Mouse (Mus musculus) testis, adult 2 months (tissue): Measurements from ENCODE around the gene Proser3. TPM values are rescaled to one million over a fixed set of nuclear protein-coding genes. Genes with fewer than 3 reads are reported as not detected.

Experiments
- H3K27ac ChIP-seq: fragments of 200-500 bp; 2 replicates; pipeline ENCODE4 v1.5.1; 2012; ENCODE audit warnings: low read depth, low read length; ENCODE audit not compliant: control insufficient read depth, insufficient read depth
- H3K27me3 ChIP-seq: fragments of 200-500 bp; 2 replicates; pipeline ENCODE4 v1.6.1; 2012; ENCODE audit warnings: mild to moderate bottlenecking, low read length, moderate library complexity; ENCODE audit not compliant: control insufficient read depth, insufficient read depth
- H3K36me3 ChIP-seq: fragments of 200-500 bp; 2 replicates; pipeline ENCODE4 v1.6.1; 2012; ENCODE audit warnings: mild to moderate bottlenecking, low read length; ENCODE audit not compliant: control insufficient read depth, insufficient read depth
- H3K4me1 ChIP-seq: fragments of 200-500 bp; 2 replicates; pipeline ENCODE4 v1.6.1; 2012; ENCODE audit warnings: low read length; ENCODE audit not compliant: control insufficient read depth, insufficient read depth
- H3K4me3 ChIP-seq: fragments of 200-500 bp; 2 replicates; pipeline ENCODE4 v1.5.1; 2012; ENCODE audit warnings: low read depth, mild to moderate bottlenecking, low read length, moderate library complexity, mixed read lengths; ENCODE audit not compliant: control insufficient read depth
- CTCF ChIP-seq: fragments of 200-500 bp; IDR thresholded peaks from 2 replicates; pipeline ENCODE4 v1.5.1; 2012; ENCODE audit warnings: low read depth, mild to moderate bottlenecking, inconsistent platforms, low read length, moderate library complexity; ENCODE audit not compliant: control insufficient read depth, insufficient read depth, insufficient replicate concordance
- POLR2A ChIP-seq: fragments of 200-500 bp; IDR thresholded peaks from 2 replicates; pipeline ENCODE4 v1.6.1; 2012; ENCODE audit warnings: low read depth, mild to moderate bottlenecking, inconsistent platforms, low read length, moderate library complexity; ENCODE audit not compliant: control insufficient read depth
- polyA plus RNA-seq: library from polyadenylated mRNA; depleted of rRNA; stranded (reverse); fragments of >200 nt; gene quantifications from 2 replicates; pipeline ENCODE4 v1.2.3, GENCODE M21; 2012

Gene Proser3
- polyA plus RNA-seq, 1 experiment, result 37.5 TPM

DNA sequence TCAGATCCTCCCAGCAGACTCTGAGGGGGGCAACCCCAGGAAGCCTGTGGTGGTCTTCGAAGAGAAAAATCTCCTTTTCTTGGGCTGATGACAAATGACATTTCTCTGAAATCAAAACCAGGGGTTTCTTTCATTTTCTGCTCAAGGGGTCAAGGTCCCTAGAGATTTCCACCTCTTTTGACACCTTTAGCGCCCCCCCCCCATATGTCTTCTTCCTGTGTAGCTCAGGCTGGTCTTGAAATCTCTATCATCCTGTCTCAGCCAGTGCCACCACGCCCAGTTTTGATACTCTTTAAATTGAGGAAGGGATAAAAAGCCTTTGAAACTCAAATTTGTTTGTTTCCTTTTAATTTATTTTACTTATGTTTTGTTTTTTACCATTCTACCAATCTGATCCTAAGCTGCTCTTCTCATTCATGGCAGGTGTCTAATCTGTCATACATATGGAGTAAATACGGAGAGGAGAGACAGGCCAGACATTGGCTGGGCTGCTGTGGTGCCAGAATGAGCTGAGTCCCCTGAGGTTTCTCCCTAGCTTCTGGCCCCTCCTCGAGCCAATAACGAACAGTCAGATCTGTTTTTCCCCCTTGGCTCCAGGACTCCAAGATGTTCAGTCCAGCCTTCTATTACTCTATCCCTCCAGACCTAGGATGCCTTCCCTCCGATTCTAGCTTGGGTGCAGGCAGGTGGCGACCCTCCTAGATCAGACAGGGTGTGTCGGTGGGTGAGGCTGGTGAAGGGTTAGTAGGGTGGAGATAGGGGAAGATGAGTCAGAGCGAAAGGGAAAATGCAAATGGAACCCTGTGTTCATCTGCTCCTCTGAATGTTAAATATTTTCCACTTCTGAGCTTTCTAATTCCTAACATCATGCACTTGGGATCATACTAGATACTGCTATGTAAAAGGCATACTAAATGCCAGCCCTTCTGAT, 41.7 kb upstream of the Proser3 start:
- Histone ChIP-seq H3K36me3 (peaks cover 2% of the 10 kb centered on the region), H3K4me3 (peak overlapping the region; percentile 77), H3K4me1 (peaks cover 25% of the 10 kb centered on the region), H3K27me3 (no peaks in the 10 kb centered on the region), H3K27ac (no peak overlapping the region)
- TF ChIP-seq CTCF (no peak), POLR2A (no peak)

DNA sequence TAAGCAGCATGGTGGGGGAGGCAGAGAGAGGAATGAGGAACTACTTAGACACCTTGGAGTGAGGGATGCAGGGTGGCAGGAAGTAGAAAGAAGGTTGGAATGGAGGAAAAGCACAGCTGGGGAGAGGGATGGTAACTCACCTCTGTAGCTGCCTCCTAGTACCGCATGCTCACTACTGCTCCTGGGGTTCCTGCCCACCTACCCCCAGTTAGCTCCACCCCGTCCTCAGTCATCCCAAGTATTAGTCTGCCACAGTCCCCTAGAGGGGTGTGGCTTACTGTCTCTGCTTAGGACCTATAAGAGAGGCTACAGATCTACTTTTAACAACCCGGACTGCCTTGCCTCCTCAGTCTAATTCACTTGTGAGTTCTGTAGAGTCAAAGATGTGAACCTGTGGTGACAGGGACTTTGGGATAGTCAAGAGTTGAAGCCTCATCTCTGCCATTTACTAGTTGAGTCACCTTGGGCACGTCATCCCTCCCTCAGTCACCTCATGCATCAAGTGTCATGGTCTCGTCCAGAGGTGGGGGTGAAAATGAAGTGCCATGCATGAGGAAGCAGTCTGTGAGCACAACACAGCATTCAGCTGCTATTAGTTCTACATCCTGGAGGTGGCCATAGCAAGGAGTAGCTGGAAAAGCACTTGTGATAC, 40.8 kb upstream of the Proser3 start:
- TF ChIP-seq CTCF (no peak), POLR2A (no peak)
- Histone ChIP-seq H3K27me3 (no peaks in the 10 kb centered on the region), H3K36me3 (no peaks in the 10 kb centered on the region; the same call in none of the 2 replicates), H3K4me3 (peak overlapping the region; percentile 77), H3K4me1 (peaks cover 27% of the 10 kb centered on the region), H3K27ac (peak overlapping the region; percentile 19; the same call in 1 of the 2 replicates)

DNA sequence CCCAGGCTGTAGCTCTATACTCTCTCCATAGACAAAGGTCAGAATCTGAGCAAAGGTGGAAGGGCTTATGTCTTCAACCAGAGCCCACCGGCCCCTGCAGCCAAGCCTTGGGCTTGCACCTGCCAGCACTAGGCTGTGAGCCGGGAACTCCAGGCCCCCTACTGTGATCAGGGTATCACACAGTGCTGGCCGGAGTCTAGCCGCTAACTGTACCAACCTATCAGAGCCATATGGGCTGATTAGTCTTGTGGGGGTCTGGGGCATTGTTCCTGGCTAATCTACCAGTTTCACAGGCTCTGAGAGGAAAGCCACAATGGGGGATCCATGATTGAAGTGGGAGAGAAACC, 39.5 kb upstream of the Proser3 start:
- peak overlapping the region; percentile 10; the same call in 1 of the 2 replicates for H3K27ac ChIP-seq
- TF ChIP-seq POLR2A, result no peak
- no peaks in the 10 kb centered on the region for H3K27me3 ChIP-seq
- peaks cover 33% of the 10 kb centered on the region for H3K4me1 ChIP-seq
- peak overlapping the region; percentile 88 for H3K4me3 ChIP-seq
- H3K36me3 ChIP-seq, result no peaks in the 10 kb centered on the region; the same call in 1 of the 2 replicates

DNA sequence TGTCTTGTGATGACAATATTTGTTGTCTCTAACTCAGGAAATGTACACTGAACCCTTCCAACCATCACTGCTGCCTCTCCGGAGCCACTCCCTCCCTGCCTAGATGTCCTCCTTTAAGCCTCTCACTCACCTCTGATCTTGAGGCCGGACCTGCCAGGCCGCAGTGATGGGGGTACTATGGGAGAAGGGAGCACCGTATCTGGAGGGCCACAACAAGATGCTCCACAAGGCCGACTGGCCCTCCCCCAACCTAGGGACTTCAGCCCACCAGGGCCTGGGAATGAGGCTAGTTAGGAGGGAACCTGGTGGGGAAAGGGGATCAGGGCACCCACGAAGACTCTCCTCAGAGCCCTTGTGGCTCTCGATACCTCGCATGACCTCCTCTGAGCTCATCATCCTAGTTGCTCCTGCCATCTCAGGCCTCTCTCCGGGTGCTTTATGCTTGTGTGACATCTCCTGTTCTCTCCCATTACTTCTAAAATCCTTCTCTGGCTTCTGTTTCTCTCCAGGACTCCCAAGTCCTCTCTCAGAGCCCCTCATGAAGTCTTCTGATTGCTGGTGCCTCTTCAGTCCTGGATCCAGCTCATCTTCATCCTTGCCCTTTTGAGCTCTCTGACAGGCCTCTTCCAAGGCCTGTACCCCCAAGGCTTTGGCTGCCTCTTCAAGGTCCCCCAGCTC, 39.0 kb upstream of the Proser3 start:
- H3K27ac ChIP-seq, result peak overlapping the region; percentile 10; the same call in 1 of the 2 replicates
- H3K4me1 ChIP-seq, result peaks cover 35% of the 10 kb centered on the region
- TF ChIP-seq POLR2A (no peak), CTCF (no peak)
- no peaks in the 10 kb centered on the region; the same call in 1 of the 2 replicates for H3K36me3 ChIP-seq
- H3K27me3 ChIP-seq, result no peaks in the 10 kb centered on the region
- H3K4me3 ChIP-seq, result peak overlapping the region; percentile 88

DNA sequence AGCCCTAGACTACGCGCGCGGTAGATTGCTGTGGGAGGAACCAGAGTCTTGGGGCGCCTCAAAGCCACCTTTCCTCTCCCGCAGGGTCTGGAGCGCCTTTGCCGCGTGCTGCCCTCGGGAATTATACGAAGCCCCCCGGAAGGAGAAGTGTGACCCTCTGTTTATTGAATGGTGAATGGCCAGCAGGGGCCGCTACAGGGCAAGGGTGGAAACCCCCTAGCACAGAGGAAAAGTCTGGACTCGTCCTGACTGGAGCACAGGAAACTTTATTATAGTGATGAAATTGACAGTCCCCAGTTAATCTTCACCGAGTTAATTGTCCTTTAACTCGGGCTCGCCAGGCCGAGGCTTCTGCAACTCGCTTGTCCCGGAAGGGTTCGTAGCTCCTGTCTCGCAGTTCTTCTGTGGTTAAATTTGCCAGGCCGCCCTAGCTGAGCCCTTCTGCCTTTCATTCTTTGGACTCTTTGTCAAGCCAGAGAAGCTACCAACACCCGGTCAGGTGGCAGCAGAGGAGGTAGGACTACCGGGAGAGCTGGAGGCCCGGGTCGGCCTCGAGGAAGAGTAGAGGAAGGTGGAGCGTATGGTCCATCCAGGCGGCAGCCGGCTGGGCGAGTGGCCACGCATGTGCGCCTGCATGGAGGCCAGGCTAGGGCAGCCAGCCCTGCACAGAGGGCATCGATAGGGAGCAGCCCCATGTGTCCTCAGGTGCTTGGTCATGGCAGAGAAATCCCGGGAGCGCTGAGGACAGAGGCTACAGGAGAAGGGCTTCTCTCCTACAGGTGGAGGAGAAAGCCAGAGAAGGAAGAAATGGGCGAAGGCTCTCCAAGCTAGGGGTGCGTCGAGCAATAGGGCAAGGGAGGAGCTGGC, 37.6 kb upstream of the Proser3 start:
- Histone ChIP-seq H3K27me3 (no peaks in the 10 kb centered on the region), H3K4me3 (peak overlapping the region; percentile 88), H3K4me1 (peaks cover 31% of the 10 kb centered on the region), H3K27ac (peak overlapping the region; percentile 52), H3K36me3 (no peaks in the 10 kb centered on the region; the same call in 1 of the 2 replicates)
- TF ChIP-seq CTCF, result peak; percentile 68
- TF ChIP-seq POLR2A, result no peak; the same call in 1 of the 2 replicates

DNA sequence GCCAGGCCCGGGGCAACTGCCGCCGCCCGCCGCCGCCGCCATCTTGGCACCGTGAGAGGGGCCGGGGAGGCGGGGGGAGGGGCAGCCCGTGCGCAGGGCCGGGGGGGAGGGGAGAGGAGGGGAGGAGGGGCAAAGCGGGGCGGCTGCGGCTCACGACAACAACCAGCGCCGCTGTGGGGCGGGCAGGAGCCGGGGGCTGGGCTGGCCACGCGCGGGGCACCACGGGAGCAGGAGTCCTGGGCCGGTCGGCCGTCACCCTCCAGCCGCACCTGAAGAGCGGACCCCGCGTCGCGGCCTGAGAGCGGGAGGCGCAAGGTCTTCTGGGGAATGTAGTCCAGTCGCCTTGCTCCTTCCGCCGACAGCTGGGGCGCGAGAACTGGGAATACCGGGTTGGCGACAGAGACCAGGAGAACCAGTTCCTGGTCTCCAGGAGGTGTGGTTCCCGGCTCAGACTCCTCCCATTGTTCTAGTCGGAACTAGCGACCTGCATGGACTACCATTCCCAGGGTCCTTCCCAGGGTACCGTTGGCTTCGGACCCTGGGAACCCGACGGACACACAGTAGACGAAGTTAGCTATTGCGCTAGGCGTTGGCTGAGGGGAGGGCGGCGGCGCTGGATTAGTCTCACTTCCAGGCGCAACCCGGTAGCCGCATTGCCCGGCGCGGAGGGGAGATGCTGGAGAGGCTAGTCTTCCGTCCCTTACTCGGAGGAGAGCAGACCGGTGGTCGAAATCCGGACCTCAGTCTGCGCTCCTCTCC, 36.8 kb upstream of the Proser3 start, which contains the start of gene Kmt2b:
Kmt2b (minus strand) TSS at position 51 of the 759 bp plus-strand sequence.
- Histone ChIP-seq H3K27me3 (no peaks in the 10 kb centered on the region), H3K36me3 (no peaks in the 10 kb centered on the region; the same call in 1 of the 2 replicates), H3K4me1 (peaks cover 29% of the 10 kb centered on the region), H3K4me3 (peak within 1 kb of the TSS; percentile 96), H3K27ac (peak within 1 kb of the TSS; percentile 92)
- TF ChIP-seq CTCF (no peak), POLR2A (peak; percentile 41)
